Mouse (Mus musculus): ENCODE measurements around the gene Nav2. TPM values are rescaled to one million over a fixed set of nuclear protein-coding genes. Genes with fewer than 3 reads are reported as not detected.

Gene Nav2
- polyA plus RNA-seq, 1 experiment from 2014 or later: 7.5 TPM

DNA sequence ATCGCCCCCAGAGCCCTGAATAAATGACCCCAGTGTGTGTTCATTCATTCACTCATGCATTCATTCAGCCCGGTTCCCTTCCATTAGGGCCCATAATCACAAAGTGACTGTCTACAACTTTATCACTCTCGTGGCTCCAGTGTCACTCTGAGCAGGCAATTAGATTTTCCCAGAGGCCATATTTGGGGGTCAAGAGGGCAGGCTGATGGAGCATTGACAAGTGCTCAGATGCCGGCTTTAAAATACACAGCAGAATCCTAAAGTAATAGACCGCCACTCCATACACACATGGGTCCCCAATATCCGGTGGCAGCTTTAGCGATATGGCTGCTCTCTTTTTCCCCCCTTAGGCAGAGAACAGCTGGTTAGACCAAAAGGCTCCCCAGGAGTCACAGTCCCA lies 74.1 kb downstream of the Nav2 start:
- Histone ChIP-seq H3K4me3 (ENCODE audit: low read depth, low read length) (no peak overlapping the region), H3K36me3 (ENCODE audit: control insufficient read depth, insufficient read depth, low read length) (no peaks in the 10 kb centered on the region), H3K27me3 (ENCODE audit: control insufficient read depth, insufficient read depth, low read length) (no peaks in the 10 kb centered on the region), H3K27ac (replicated peaks; ENCODE audit: low read depth, low read length) (no peak overlapping the region), H3K9ac (ENCODE audit: low read length) (no peak overlapping the region), H3K4me2 (ENCODE audit: low read depth, severe bottlenecking) (no peak overlapping the region), H3K4me1 (ENCODE audit: control insufficient read depth, insufficient read depth, low read length) (no peaks in the 10 kb centered on the region), H3K9me3 (ENCODE audit: control insufficient read depth, low read length) (no peaks in the 10 kb centered on the region)
- DNase-seq (ENCODE audit: low spot score) (no peak), ATAC-seq (ENCODE audit: insufficient number of reproducible peaks, low FRiP score, low TSS enrichment, low read depth) (no peak)
- WGBS: 73% methylated on average over 7 of the region's 7 CpGs

DNA sequence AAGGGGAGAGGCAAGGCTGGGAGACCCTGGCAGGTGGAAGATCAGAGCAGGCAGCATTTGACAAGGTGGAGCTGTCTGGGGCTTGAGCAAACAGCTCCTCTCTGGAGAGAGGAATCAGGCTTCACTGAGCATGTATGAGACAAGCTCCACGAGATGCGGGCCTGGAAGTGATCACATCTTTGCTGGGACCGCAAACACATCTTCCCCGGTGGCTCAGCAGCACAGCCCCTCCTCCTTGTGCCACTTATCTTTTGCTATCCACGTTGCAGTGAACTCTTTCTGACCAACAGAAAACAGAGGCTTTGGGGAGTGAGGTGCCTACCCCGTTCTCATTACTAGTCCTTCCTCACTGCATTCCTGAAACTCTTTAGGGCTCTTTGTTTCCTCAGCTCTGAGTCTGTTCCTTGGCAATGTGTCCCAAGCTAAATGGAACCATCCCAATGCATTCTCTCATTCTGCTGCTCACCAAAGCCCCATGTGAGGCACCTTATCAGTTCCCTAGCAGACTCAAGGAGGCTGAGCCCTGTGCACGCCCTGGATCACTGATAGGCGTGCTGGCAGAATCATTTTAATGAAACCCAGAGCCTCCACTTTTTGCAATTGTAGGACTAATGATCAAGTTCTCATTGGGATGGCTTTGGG lies 83.5 kb downstream of the Nav2 start:
- Histone ChIP-seq H3K36me3 (ENCODE audit: control insufficient read depth, insufficient read depth, low read length) (no peaks in the 10 kb centered on the region), H3K4me3 (ENCODE audit: low read depth, low read length) (no peak overlapping the region), H3K4me1 (ENCODE audit: control insufficient read depth, insufficient read depth, low read length) (peaks cover 6% of the 10 kb centered on the region; the same call in 1 of the 2 replicates), H3K27me3 (ENCODE audit: control insufficient read depth, insufficient read depth, low read length) (no peaks in the 10 kb centered on the region), H3K9me3 (ENCODE audit: control insufficient read depth, low read length) (no peaks in the 10 kb centered on the region), H3K27ac (replicated peaks; ENCODE audit: low read depth, low read length) (no peak overlapping the region), H3K9ac (ENCODE audit: low read length) (no peak overlapping the region), H3K4me2 (ENCODE audit: low read depth, severe bottlenecking) (no peak overlapping the region)
- ATAC-seq (ENCODE audit: insufficient number of reproducible peaks, low FRiP score, low TSS enrichment, low read depth) (no peak), DNase-seq (ENCODE audit: low spot score) (no peak)
- WGBS: 56% methylated on average over 8 of the region's 8 CpGs

DNA sequence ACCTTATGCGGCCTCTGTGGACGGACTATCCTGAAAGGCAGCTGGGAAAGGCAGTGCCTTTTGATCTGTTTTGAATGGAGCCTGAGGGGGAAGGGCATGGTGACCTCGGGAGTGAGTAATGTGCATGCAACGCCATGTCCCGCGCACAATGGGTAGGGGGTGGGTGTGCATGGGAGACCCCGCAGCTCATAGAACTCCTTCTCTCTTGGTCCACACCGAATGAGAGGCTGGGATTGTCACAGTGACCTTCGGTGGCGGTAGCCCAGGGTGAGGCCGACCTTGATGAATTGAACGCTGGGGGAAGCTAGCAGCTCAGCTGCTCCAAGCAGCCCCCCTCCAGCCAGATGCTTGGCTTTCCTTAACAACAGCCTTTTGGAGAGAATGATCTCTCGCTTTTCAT lies 86.7 kb downstream of the Nav2 start:
- Histone ChIP-seq H3K9ac (ENCODE audit: low read length) (no peak overlapping the region), H3K27ac (replicated peaks; ENCODE audit: low read depth, low read length) (no peak overlapping the region), H3K9me3 (ENCODE audit: control insufficient read depth, low read length) (no peaks in the 10 kb centered on the region), H3K4me2 (ENCODE audit: low read depth, severe bottlenecking) (peak overlapping the region; percentile 18; the same call in 1 of the 2 replicates), H3K4me3 (ENCODE audit: low read depth, low read length) (no peak overlapping the region), H3K27me3 (ENCODE audit: control insufficient read depth, insufficient read depth, low read length) (no peaks in the 10 kb centered on the region), H3K36me3 (ENCODE audit: control insufficient read depth, insufficient read depth, low read length) (no peaks in the 10 kb centered on the region), H3K4me1 (ENCODE audit: control insufficient read depth, insufficient read depth, low read length) (peaks cover 6% of the 10 kb centered on the region; the same call in 1 of the 2 replicates)
- ATAC-seq (ENCODE audit: insufficient number of reproducible peaks, low FRiP score, low TSS enrichment, low read depth) (no peak), DNase-seq (ENCODE audit: low spot score) (peak; percentile 26)
- 16% methylated on average over 13 of the region's 13 CpGs for WGBS

DNA sequence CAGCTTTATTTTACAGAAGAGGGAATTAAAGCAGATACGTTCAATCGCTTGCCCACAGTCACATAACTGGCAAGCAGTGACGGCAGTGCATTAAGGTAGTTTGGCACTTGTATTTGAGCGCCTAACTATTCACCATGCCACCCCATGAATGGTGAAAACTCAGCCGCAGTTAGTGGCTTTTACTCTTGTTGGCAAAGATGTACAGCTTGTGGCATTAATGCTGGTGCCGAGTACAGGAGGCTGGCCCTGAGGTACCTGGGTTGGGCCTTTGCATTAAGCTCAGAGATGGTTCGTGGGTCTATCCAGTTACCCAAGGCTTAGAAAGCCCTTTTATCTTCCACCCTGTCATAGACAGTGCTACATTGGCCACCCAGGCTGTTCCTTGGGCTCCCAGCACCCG lies 87.2 kb downstream of the Nav2 start:
- Histone ChIP-seq H3K4me2 (ENCODE audit: low read depth, severe bottlenecking) (no peak overlapping the region), H3K4me3 (ENCODE audit: low read depth, low read length) (no peak overlapping the region), H3K9ac (ENCODE audit: low read length) (no peak overlapping the region), H3K27ac (replicated peaks; ENCODE audit: low read depth, low read length) (no peak overlapping the region), H3K4me1 (ENCODE audit: control insufficient read depth, insufficient read depth, low read length) (peaks cover 6% of the 10 kb centered on the region; the same call in 1 of the 2 replicates), H3K27me3 (ENCODE audit: control insufficient read depth, insufficient read depth, low read length) (no peaks in the 10 kb centered on the region), H3K36me3 (ENCODE audit: control insufficient read depth, insufficient read depth, low read length) (no peaks in the 10 kb centered on the region), H3K9me3 (ENCODE audit: control insufficient read depth, low read length) (no peaks in the 10 kb centered on the region)
- no peak for ATAC-seq (ENCODE audit: insufficient number of reproducible peaks, low FRiP score, low TSS enrichment, low read depth)
- 65% methylated on average over 8 of the region's 8 CpGs for WGBS
- DNase-seq (ENCODE audit: low spot score): no peak

DNA sequence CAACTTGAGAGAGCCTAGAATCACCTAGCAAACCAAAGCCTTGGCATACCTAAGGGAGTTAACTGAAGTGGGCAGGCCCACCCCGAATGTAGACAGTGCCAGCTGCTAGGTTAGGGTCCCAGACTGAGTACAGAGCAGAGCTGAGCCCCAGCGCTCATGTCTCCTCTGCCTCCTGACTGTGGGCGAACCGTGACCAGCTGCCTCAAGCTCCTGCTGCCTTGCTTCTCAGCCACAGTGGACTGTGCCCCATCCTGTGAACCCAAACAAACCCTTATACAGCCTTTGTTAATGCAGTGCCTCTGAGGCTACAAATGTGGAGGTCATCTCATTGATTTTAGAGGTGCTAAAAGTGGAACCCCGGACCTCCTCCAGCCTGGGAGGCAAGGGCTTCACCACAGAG lies 88.3 kb downstream of the Nav2 start:
- Histone ChIP-seq H3K9me3 (ENCODE audit: control insufficient read depth, low read length) (no peaks in the 10 kb centered on the region), H3K4me2 (ENCODE audit: low read depth, severe bottlenecking) (no peak overlapping the region), H3K27ac (replicated peaks; ENCODE audit: low read depth, low read length) (no peak overlapping the region), H3K27me3 (ENCODE audit: control insufficient read depth, insufficient read depth, low read length) (no peaks in the 10 kb centered on the region), H3K9ac (ENCODE audit: low read length) (no peak overlapping the region), H3K4me3 (ENCODE audit: low read depth, low read length) (no peak overlapping the region), H3K4me1 (ENCODE audit: control insufficient read depth, insufficient read depth, low read length) (peaks cover 6% of the 10 kb centered on the region; the same call in 1 of the 2 replicates), H3K36me3 (ENCODE audit: control insufficient read depth, insufficient read depth, low read length) (no peaks in the 10 kb centered on the region)
- WGBS: 50% methylated on average over 5 of the region's 5 CpGs
- no peak for DNase-seq (ENCODE audit: low spot score)
- no peak for ATAC-seq (ENCODE audit: insufficient number of reproducible peaks, low FRiP score, low TSS enrichment, low read depth)

DNA sequence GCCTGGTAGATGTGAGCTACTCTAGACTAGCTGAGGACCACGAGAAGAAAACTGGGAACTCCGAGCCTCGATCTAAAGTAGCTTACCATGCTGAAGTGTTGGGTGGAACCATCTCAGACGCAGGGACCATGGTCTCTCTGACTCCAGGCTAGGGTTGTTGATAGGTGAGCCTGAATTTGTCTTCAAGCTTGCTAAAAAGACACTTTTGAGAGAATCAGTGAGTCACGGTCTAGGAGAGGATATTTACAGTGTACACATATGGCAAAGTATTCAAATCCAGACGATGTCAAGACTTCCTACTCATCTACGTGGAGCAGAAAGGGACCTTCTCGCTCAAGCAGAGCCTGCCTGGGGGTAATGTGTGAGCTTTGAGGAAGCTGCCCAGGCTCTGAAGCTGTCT lies 89.6 kb downstream of the Nav2 start:
- no peak for DNase-seq (ENCODE audit: low spot score)
- Histone ChIP-seq H3K4me3 (ENCODE audit: low read depth, low read length) (no peak overlapping the region), H3K9ac (ENCODE audit: low read length) (no peak overlapping the region), H3K27ac (replicated peaks; ENCODE audit: low read depth, low read length) (no peak overlapping the region), H3K36me3 (ENCODE audit: control insufficient read depth, insufficient read depth, low read length) (no peaks in the 10 kb centered on the region), H3K4me1 (ENCODE audit: control insufficient read depth, insufficient read depth, low read length) (peaks cover 6% of the 10 kb centered on the region; the same call in 1 of the 2 replicates), H3K4me2 (ENCODE audit: low read depth, severe bottlenecking) (no peak overlapping the region), H3K9me3 (ENCODE audit: control insufficient read depth, low read length) (no peaks in the 10 kb centered on the region), H3K27me3 (ENCODE audit: control insufficient read depth, insufficient read depth, low read length) (no peaks in the 10 kb centered on the region)
- WGBS: 91% methylated on average over 8 of the region's 8 CpGs
- ATAC-seq (ENCODE audit: insufficient number of reproducible peaks, low FRiP score, low TSS enrichment, low read depth): no peak

DNA sequence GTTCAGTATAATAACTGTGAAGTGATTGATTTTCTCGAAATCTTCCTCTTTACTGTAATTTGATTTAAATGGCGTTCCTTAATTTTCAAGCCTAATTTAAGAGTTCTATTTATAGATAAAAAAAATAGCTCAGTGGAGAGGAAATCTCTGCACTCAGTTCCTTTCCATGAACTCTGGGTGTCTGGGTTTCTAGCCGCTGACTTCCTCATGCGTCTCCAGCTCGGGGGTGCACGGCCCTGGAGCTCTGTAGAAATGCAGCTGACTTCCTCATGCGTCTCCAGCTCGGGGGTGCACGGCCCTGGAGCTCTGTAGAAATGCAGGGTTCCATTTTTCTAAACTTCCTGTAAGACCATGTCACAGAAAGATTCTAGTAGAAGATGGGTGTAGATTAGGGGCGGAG lies 90.1 kb downstream of the Nav2 start:
- DNase-seq (ENCODE audit: low spot score): no peak
- H3K9me3 ChIP-seq (ENCODE audit: control insufficient read depth, low read length): no peaks in the 10 kb centered on the region
- H3K4me3 ChIP-seq (ENCODE audit: low read depth, low read length): no peak overlapping the region
- WGBS: 82% methylated on average over 10 of the region's 10 CpGs
- peaks cover 6% of the 10 kb centered on the region; the same call in 1 of the 2 replicates for H3K4me1 ChIP-seq (ENCODE audit: control insufficient read depth, insufficient read depth, low read length)
- no peak for ATAC-seq (ENCODE audit: insufficient number of reproducible peaks, low FRiP score, low TSS enrichment, low read depth)
- H3K27me3 ChIP-seq (ENCODE audit: control insufficient read depth, insufficient read depth, low read length): no peaks in the 10 kb centered on the region
- H3K9ac ChIP-seq (ENCODE audit: low read length): no peak overlapping the region
- H3K27ac ChIP-seq (replicated peaks; ENCODE audit: low read depth, low read length): no peak overlapping the region
- no peaks in the 10 kb centered on the region for H3K36me3 ChIP-seq (ENCODE audit: control insufficient read depth, insufficient read depth, low read length)
- H3K4me2 ChIP-seq (ENCODE audit: low read depth, severe bottlenecking): no peak overlapping the region

DNA sequence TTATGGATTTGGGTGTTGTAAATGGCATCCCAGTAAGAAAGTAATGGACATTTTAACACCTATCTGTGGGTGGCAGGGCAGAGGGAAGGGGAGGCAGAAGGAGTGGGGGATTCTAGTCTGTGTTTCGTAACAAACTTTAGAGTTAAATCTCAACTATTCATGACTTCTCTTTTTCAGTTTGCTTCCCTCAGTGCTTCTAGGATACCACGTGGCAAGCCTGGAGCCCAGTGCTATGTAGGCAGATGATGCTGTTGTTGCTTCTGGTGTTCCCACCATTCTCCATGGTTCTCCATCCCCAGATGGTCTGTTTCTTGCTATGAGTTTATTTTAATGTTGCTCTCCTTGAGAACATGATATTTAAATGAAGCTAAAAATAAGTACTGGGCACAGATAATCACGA lies 92.3 kb downstream of the Nav2 start:
- Histone ChIP-seq H3K4me1 (ENCODE audit: control insufficient read depth, insufficient read depth, low read length) (no peaks in the 10 kb centered on the region), H3K27me3 (ENCODE audit: control insufficient read depth, insufficient read depth, low read length) (no peaks in the 10 kb centered on the region), H3K27ac (replicated peaks; ENCODE audit: low read depth, low read length) (no peak overlapping the region), H3K36me3 (ENCODE audit: control insufficient read depth, insufficient read depth, low read length) (no peaks in the 10 kb centered on the region), H3K4me2 (ENCODE audit: low read depth, severe bottlenecking) (no peak overlapping the region), H3K4me3 (ENCODE audit: low read depth, low read length) (no peak overlapping the region), H3K9me3 (ENCODE audit: control insufficient read depth, low read length) (no peaks in the 10 kb centered on the region), H3K9ac (ENCODE audit: low read length) (no peak overlapping the region)
- DNase-seq (ENCODE audit: low spot score): no peak
- ATAC-seq (ENCODE audit: insufficient number of reproducible peaks, low FRiP score, low TSS enrichment, low read depth): no peak
- WGBS: 88% methylated on average over 3 of the region's 3 CpGs

DNA sequence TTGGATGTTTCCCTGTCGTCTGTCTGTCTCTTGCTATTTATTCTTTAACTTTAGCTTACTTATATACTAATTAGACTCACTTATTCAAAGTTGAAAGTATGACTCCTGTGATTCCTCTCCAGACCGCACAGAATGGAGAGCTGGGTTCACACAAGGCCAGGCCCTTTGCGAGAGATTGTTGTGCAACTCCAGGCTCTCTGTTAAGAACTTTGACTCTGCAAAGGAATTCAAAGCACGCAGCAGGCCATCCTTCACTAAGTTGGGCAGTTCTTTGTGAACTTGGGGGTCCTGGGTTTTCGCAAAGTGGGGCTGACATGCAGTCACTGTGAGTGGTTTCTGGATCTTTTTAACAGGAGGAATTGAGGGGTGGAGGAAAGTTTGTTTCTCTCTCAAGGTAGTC lies 95.9 kb downstream of the Nav2 start:
- no peaks in the 10 kb centered on the region for H3K36me3 ChIP-seq (ENCODE audit: control insufficient read depth, insufficient read depth, low read length)
- DNase-seq (ENCODE audit: low spot score) (no peak), ATAC-seq (ENCODE audit: insufficient number of reproducible peaks, low FRiP score, low TSS enrichment, low read depth) (no peak)
- H3K9me3 ChIP-seq (ENCODE audit: control insufficient read depth, low read length): no peaks in the 10 kb centered on the region
- no peak overlapping the region for H3K9ac ChIP-seq (ENCODE audit: low read length)
- no peak overlapping the region for H3K4me3 ChIP-seq (ENCODE audit: low read depth, low read length)
- no peaks in the 10 kb centered on the region for H3K27me3 ChIP-seq (ENCODE audit: control insufficient read depth, insufficient read depth, low read length)
- no peaks in the 10 kb centered on the region for H3K4me1 ChIP-seq (ENCODE audit: control insufficient read depth, insufficient read depth, low read length)
- WGBS: 83% methylated on average over 5 of the region's 5 CpGs
- H3K27ac ChIP-seq (replicated peaks; ENCODE audit: low read depth, low read length): no peak overlapping the region
- no peak overlapping the region for H3K4me2 ChIP-seq (ENCODE audit: low read depth, severe bottlenecking)
